Mouse (Mus musculus) heart, embryonic 13.5 days (tissue): ENCODE measurements around the gene Zbtb2. TPM values are rescaled to one million over a fixed set of nuclear protein-coding genes. Genes with fewer than 3 reads are reported as not detected.

Experiments used
- ATAC-seq: fragments of 200-750 bp; cut with Nextera tagmentation; 2 replicates; pipeline ENCODE4 v1.8.0; 2017; ENCODE audit warnings: moderate TSS enrichment; ENCODE audit not compliant: insufficient number of reproducible peaks, low FRiP score, low TSS enrichment; ENCODE audit errors: extremely low read depth
- H3K27ac ChIP-seq: fragments of 300-500 bp; sonication (generic); replicated peaks from 2 replicates; pipeline ENCODE4 v1.5.1; 2015; ENCODE audit warnings: moderate library complexity, mild to moderate bottlenecking, inconsistent platforms
- H3K27me3 ChIP-seq: fragments of 300-500 bp; sonication (generic); replicated peaks from 2 replicates; pipeline ENCODE4 v1.6.1; 2015; ENCODE audit warnings: mild to moderate bottlenecking, inconsistent platforms
- H3K36me3 ChIP-seq: fragments of 300-500 bp; sonication (generic); 2 replicates; pipeline ENCODE4 v1.6.1; 2015; ENCODE audit warnings: mild to moderate bottlenecking, inconsistent platforms
- H3K4me1 ChIP-seq: fragments of 300-500 bp; sonication (generic); 2 replicates; pipeline ENCODE4 v1.6.1; 2015; ENCODE audit warnings: inconsistent platforms
- H3K4me2 ChIP-seq: fragments of 300-500 bp; sonication (generic); 2 replicates; pipeline ENCODE4 v1.6.1; 2015; ENCODE audit warnings: inconsistent platforms, mild to moderate bottlenecking, moderate library complexity
- H3K4me3 ChIP-seq: fragments of 300-500 bp; sonication (generic); 2 replicates; pipeline ENCODE4 v1.5.1; 2015; ENCODE audit warnings: moderate library complexity, mild to moderate bottlenecking, inconsistent platforms
- H3K9ac ChIP-seq: fragments of 300-500 bp; sonication (generic); 2 replicates; pipeline ENCODE4 v1.6.1; 2015; ENCODE audit warnings: inconsistent platforms, mild to moderate bottlenecking, moderate library complexity
- H3K9me3 ChIP-seq: fragments of 300-500 bp; sonication (generic); 2 replicates; pipeline ENCODE4 v1.6.1; 2016; ENCODE audit warnings: inconsistent platforms
- WGBS: fragments of 180-500 bp; shearing (Covaris S2); methylation state at CpG from one replicate; pipeline ENCODE4 v1.1.7; 2015; ENCODE audit warnings: mixed read lengths; 5-methylcytosine and 5-hydroxymethylcytosine counted together
- polyA plus RNA-seq: library from polyadenylated mRNA; unstranded; fragments of >200 nt; fragmentation: Nextera tagmentation; extraction: Ambion mirVana; gene quantifications from 2 replicates; pipeline ENCODE4 v1.2.1, GENCODE M21; 2015

Zbtb2 gene
- polyA plus RNA-seq, 1 experiment from 2014 or later: 10.2 TPM

DNA sequence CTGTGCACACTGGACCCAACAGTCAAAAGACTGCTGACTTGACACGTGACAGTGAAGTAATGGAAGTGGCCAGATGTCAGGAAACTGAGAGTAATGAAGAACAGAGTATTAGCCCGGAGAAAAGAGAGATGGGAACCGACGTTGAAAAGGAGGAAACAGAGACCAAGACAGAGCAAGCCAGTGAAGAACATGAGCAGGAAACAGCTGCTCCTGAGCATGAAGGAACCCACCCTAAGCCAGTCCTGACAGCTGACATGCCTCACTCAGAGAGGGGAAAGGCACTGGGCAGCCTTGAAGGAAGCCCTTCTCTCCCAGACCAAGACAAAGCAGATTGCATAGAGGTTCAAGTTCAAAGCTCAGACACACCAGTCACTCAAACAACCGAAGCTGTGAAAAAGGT lies 31.3 kb downstream of the Zbtb2 start:
- H3K36me3 ChIP-seq: peaks cover 85% of the 10 kb centered on the region
- ATAC-seq: no peak
- H3K27ac ChIP-seq: no peak overlapping the region
- H3K9me3 ChIP-seq: no peaks in the 10 kb centered on the region
- H3K27me3 ChIP-seq: no peaks in the 10 kb centered on the region
- H3K4me1 ChIP-seq: no peaks in the 10 kb centered on the region
- H3K4me3 ChIP-seq: no peak overlapping the region
- H3K4me2 ChIP-seq: no peak overlapping the region
- no peak overlapping the region for H3K9ac ChIP-seq
- WGBS: 57% methylated on average over 5 of the region's 5 CpGs

DNA sequence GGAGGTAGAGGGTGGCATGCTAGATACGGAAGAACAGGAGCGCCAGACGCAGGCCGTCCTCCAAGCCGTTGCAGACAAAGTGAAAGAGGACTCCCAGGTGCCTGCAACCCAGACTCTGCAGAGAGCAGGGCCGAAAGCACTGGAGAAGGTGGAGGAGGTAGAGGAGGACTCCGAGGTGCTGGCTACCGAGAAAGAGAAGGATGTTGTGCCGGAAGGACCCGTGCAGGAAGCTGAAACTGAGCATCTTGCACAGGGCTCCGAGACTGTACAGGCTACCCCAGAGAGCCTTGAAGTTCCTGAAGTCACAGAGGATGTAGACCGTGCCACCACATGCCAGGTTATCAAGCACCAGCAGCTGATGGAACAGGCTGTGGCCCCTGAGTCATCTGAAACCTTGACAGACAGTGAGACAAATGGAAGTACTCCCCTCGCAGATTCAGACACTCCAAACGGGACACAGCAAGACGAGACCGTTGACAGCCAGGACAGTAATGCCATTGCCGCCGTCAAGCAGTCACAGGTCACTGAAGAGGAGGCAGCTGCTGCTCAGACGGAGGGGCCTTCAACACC lies 31.9 kb downstream of the Zbtb2 start:
- no peak overlapping the region for H3K27ac ChIP-seq
- H3K4me2 ChIP-seq: no peak overlapping the region
- H3K36me3 ChIP-seq: peaks cover 86% of the 10 kb centered on the region
- ATAC-seq: no peak
- no peak overlapping the region for H3K4me3 ChIP-seq
- 71% methylated on average over 19 of the region's 19 CpGs for WGBS
- H3K9ac ChIP-seq: no peak overlapping the region
- no peaks in the 10 kb centered on the region for H3K27me3 ChIP-seq
- no peaks in the 10 kb centered on the region for H3K4me1 ChIP-seq
- no peaks in the 10 kb centered on the region for H3K9me3 ChIP-seq

DNA sequence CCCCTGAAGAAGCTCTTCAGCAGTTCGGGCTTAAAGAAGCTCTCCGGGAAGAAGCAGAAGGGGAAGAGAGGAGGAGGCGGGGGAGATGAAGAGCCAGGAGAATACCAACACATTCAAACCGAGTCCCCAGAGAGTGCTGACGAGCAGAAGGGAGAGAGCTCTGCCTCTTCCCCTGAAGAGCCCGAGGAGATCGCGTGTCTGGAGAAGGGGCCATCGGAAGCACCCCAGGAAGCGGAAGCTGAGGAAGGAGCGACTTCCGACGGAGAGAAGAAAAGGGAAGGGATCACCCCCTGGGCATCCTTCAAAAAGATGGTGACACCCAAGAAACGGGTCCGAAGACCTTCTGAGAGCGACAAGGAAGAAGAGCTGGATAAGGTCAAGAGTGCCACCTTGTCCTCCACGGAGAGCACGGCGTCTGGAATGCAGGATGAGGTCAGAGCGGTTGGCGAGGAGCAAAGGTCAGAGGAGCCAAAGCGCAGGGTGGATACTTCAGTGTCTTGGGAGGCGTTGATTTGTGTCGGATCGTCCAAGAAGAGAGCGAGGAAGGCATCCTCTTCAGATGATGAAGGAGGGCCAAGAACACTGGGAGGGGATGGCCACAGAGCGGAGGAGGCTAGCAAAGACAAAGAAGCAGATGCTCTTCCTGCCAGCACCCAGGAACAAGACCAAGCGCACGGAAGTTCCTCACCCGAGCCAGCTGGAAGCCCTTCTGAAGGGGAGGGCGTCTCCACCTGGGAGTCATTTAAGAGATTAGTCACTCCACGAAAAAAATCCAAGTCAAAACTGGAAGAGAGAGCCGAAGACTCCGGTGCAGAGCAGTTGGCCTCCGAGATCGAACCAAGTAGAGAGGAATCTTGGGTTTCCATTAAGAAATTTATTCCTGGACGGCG lies 33.3 kb downstream of the Zbtb2 start:
- peaks cover 72% of the 10 kb centered on the region for H3K36me3 ChIP-seq
- no peak overlapping the region for H3K27ac ChIP-seq
- no peaks in the 10 kb centered on the region for H3K9me3 ChIP-seq
- 81% methylated on average over 38 of the region's 38 CpGs for WGBS
- no peaks in the 10 kb centered on the region for H3K27me3 ChIP-seq
- no peak for ATAC-seq
- no peak overlapping the region for H3K4me2 ChIP-seq
- no peak overlapping the region for H3K4me3 ChIP-seq
- no peak overlapping the region for H3K9ac ChIP-seq
- H3K4me1 ChIP-seq: no peaks in the 10 kb centered on the region

DNA sequence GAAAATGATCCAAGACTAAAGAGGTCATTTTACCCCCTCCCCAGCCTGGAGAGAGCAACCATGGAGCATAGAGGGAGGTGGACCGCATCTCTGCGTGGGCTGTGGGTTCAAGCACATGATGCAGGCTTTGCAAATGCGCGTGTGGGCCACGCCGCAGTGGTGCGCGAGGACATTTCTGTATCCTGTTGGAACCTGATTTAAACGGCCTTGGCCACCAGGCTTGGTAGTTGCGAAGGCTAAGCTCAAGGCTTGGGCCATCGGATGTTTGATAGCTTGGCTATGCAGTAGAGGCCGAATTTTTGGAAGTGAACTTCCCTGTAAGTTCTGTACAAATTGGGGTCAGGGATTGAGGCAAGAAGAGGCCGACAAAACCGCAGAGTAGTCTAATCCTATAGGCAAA lies 40.3 kb downstream of the Zbtb2 start:
- no peaks in the 10 kb centered on the region for H3K9me3 ChIP-seq
- no peak overlapping the region for H3K9ac ChIP-seq
- H3K4me3 ChIP-seq: no peak overlapping the region
- H3K36me3 ChIP-seq: peaks cover 7% of the 10 kb centered on the region
- no peak overlapping the region for H3K27ac ChIP-seq
- no peak overlapping the region for H3K4me2 ChIP-seq
- no peaks in the 10 kb centered on the region for H3K27me3 ChIP-seq
- H3K4me1 ChIP-seq: peaks cover 19% of the 10 kb centered on the region
- ATAC-seq: no peak
- WGBS: 89% methylated on average over 14 of the region's 14 CpGs

DNA sequence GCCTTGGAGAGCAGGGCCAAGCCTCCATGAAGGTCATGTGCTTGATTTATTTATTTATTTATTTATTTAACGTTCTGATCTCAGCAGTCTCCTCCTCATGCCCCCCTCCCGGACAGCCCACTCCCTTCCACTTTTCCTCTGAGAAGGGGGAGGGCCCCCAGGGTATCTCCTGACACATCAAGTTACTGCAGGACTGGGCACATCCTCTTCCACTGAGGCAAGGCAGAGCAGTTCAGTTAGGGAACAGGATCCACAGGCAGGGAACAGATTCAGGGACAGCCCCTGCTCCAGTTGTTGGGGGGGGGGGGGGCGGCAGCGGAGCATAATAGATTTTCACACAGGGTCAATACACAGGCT lies 40.8 kb downstream of the Zbtb2 start:
- Histone ChIP-seq H3K4me3 (peak overlapping the region; percentile 49), H3K9ac (peak overlapping the region; percentile 80; the same call in 1 of the 2 replicates)
- ATAC-seq: no peak

DNA sequence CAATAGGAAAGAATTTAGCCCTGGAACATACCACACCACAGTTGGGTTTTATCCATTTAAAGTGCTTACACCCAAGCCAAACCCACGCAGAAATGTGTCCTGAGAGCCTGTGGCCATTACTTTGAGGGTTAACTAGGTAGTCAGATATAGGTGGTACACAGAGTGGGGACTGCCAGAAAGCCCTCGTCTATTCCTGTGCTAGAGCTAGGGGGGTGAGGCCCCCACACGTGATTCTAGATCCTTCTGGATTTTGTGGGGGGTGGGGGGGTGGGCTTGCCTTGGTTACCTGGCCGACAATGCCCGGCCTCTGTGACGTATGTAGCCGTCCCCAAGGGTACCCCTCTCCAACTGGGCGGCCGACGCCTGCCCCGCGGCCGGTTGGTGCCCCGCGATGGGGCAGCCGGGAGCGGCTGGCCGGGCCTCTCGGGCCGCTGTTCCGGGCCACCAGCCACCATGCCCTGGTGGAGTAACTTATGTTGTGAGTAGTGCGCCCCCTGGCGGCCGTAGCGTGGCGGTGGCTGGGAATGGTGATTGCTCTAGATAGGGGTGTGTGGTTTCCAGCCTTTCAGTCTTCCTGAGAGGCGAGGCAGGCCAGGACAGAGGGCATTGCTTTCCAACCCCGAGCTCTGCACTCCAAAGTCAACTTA lies 41.3 kb downstream of the Zbtb2 start:
- ATAC-seq: peak; percentile 78
- Histone ChIP-seq H3K9me3 (no peaks in the 10 kb centered on the region), H3K4me1 (peaks cover 19% of the 10 kb centered on the region), H3K4me2 (peak overlapping the region; percentile 72), H3K27ac (no peak overlapping the region), H3K4me3 (peak overlapping the region; percentile 49), H3K9ac (peak overlapping the region; percentile 80), H3K36me3 (peaks cover under 1% of the 10 kb centered on the region; the same call in 1 of the 2 replicates), H3K27me3 (no peaks in the 10 kb centered on the region)
- 5% methylated on average over 28 of the region's 28 CpGs for WGBS

More for the DNA sequence above, 40.8 kb downstream of the Zbtb2 start:
- Histone ChIP-seq H3K27ac (no peak overlapping the region), H3K36me3 (peaks cover 5% of the 10 kb centered on the region; the same call in 1 of the 2 replicates), H3K4me1 (peaks cover 19% of the 10 kb centered on the region), H3K4me2 (peak overlapping the region; percentile 72), H3K27me3 (no peaks in the 10 kb centered on the region), H3K9me3 (no peaks in the 10 kb centered on the region)
- WGBS: 65% methylated on average over 4 of the region's 4 CpGs

DNA sequence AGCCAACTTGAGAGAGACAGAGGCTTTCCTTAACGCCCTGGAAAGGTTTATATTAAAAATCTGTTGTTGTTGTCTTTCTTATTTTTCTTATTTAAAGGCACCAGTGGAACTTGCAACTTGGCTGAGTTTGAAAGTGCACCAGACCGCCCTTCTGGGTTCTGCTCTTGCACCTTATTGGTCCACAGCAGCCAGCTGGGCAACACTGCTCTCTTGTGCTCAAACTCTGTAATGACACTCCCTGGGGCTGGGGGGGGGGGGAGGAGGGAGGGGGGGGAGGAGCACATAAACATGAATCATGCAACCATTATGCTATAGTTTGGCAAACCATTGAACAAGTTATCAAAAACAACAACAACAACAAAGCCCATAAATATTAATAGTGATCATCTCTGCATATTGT lies 46.5 kb downstream of the Zbtb2 start:
- no peak overlapping the region for H3K4me3 ChIP-seq
- H3K9ac ChIP-seq: peak overlapping the region; percentile 50
- H3K4me1 ChIP-seq: peaks cover 50% of the 10 kb centered on the region
- peak overlapping the region; percentile 33; the same call in 1 of the 2 replicates for H3K27ac ChIP-seq
- no peak overlapping the region for H3K4me2 ChIP-seq
- no peaks in the 10 kb centered on the region for H3K27me3 ChIP-seq
- H3K9me3 ChIP-seq: no peaks in the 10 kb centered on the region
- ATAC-seq: no peak
- H3K36me3 ChIP-seq: no peaks in the 10 kb centered on the region
- 12% methylated on average over 2 of the region's 2 CpGs for WGBS

DNA sequence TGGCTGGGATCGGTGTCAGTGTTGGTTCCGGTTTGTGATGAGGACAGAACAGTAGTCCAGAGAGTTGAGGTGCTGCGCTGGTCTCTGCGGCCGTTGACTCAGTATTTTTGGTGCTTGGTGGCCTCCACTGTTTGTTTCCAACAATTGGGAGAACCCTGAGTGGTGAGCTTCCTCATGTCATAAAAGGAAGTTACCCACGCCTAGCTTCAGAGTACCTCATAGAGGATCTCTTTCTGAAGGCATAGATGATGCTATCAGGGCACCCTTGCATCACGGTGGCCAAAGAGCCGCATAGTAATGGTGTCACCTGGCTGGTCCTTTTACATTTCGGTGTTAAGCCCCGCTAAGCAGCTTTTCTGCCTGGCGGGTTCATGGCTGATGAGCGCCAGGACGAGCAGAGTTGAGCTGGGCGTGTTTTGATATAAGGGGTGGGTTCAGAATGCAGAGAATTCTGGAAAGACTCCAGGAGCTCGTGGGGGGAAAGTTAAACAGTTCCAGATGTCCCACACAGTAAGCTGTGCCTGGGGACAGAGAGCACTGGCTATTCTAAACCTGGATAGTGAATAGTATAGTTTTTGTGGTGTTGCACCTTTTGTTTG lies 48.9 kb downstream of the Zbtb2 start:
- WGBS: 37% methylated on average over 15 of the region's 15 CpGs
- peak overlapping the region; percentile 54 for H3K27ac ChIP-seq
- H3K4me3 ChIP-seq: peak overlapping the region; percentile 39
- H3K36me3 ChIP-seq: no peaks in the 10 kb centered on the region
- H3K9me3 ChIP-seq: no peaks in the 10 kb centered on the region
- ATAC-seq: no peak
- peak overlapping the region; percentile 67 for H3K9ac ChIP-seq
- no peaks in the 10 kb centered on the region for H3K27me3 ChIP-seq
- H3K4me1 ChIP-seq: peaks cover 59% of the 10 kb centered on the region
- peak overlapping the region; percentile 66 for H3K4me2 ChIP-seq

DNA sequence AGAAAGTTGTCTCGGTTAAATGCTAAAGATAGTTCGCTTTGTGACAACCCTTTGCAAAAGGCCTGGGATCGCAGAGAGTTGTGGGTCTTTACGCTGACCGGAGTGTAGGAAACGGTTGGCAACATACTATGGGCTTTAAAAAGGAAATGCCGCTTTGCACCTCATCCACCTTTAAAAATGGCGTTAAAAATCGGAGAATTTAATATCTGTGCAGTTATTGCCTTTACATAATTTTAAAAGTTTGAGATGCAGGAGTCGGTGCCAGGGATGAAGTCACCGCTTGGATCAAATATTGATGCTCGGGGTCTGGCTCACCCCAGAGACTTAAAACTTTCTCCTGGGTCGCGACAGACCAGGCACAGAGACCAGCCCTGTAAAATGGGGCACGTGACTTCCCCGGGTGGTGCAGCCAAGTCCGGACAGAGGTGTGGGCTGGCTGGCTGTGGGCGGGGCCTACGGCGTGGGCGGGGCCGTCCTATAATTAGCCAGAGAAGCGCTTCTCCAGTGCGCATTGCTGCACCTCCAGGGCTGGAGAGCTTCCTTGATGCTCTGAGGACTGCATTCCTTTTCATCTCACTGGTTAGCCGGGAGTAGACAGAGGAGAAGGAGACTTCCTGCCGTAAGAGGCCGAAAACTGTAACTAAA lies 53.7 kb downstream of the Zbtb2 start:
- peak overlapping the region; percentile 80 for H3K9ac ChIP-seq
- ATAC-seq: peak; percentile 91
- peak overlapping the region; percentile 81 for H3K4me2 ChIP-seq
- no peaks in the 10 kb centered on the region for H3K36me3 ChIP-seq
- H3K4me1 ChIP-seq: peaks cover 55% of the 10 kb centered on the region
- peak overlapping the region; percentile 67 for H3K4me3 ChIP-seq
- no peaks in the 10 kb centered on the region for H3K9me3 ChIP-seq
- no peaks in the 10 kb centered on the region for H3K27me3 ChIP-seq
- 4% methylated on average over 27 of the region's 27 CpGs for WGBS
- H3K27ac ChIP-seq: peak overlapping the region; percentile 69

DNA sequence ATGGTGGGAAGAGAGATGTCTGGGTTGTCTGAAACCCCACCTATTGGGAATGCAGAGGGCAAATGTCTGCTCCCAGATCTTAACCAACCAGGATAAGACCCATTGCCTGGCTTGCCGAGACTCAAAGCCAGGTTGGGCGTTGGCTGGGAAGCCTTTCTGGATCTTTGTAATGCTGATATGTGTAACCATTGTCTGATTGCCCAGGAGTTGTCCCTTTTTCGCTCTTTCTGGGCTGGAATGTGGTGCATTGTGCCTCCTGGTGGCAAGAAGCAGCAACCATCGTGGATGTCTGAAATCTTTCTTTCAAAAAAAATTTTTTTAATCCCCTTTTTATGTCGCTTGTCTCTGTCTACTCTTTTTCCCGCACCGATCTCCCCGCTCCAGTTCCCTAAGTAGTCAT lies 54.6 kb downstream of the Zbtb2 start:
- Histone ChIP-seq H3K4me1 (peaks cover 51% of the 10 kb centered on the region), H3K36me3 (no peaks in the 10 kb centered on the region), H3K9ac (peak overlapping the region; percentile 80), H3K9me3 (no peaks in the 10 kb centered on the region), H3K4me3 (peak overlapping the region; percentile 67), H3K27ac (peak overlapping the region; percentile 69), H3K27me3 (no peaks in the 10 kb centered on the region), H3K4me2 (peak overlapping the region; percentile 81)
- WGBS: 12% methylated on average over 8 of the region's 8 CpGs
- ATAC-seq: no peak
